Mouse (Mus musculus): ENCODE data around the gene Iqcf1. TPM values are rescaled to one million over a fixed set of nuclear protein-coding genes. Genes with fewer than 3 reads are reported as not detected.
A peak's percentile ranks its signal among the peaks of the same experiment; 100 is the strongest.

Gene Iqcf1
- total RNA-seq (2017): not detected in 2 replicates

DNA sequence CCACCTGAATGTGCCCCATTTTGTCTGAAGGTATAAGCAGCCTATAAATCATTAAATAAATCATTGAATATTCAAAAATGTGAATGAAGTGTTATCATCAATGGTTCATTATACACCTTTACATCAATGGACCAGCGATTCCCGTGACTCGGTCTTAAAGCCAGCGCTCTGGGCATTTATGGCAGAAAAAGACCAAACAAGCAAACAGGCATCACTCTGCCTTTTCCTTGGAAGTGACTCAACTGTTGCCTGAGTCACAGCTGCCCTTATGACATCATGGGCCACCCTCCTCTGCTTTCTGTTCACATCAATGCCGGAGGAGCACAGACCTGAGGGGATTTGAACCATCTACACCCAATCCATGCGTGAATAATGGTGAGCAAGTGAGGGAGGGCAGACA, at the start of gene Iqcf1:
TSS of gene Iqcf1 (plus strand) at position 301 of the 400 bp plus-strand sequence.
- no peak for ATAC-seq (replicated peaks; ENCODE audit: low read depth, poor library complexity, severe bottlenecking)

DNA sequence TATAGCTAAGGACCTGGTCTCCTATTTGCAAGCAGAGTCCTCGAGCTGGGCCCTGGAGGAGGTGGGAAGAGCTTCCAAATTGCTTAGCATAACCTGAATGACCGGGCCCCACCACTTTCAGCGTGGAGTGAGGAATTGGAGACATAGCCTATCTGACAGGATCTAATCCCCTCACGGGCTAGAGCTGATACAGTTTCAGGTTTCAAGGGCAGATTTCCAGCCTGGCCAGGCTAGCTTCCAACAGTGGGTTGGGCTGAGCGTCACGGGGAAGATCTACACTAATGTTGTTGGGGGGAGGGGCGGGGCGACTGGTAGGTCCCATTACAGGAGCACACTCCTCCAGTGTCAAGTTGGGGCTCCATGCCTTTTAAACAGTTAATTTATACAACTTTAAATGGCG, 49.1 kb upstream of the Iqcf1 start:
- no peak for ATAC-seq (replicated peaks; ENCODE audit: low read depth, poor library complexity, severe bottlenecking)

DNA sequence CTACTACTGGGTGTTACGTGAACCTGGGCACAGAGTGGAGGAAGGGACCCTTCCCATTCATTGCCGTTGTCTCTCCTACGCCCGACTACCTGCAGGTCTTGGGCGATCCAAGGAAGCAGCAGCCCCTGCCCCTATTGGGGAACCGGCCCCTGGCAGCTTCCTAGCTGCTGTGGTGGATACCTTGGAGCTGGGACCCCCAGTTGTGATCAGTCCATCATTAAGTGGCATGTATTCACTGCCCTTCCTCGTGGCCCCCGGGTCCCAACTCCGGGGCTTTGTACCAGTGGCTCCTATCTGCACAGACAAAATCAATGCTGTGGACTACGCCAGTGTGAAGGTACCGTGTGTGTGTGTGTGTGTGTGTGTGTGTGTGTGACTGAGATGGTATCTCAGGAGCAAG, 48.5 kb upstream of the Iqcf1 start:
- ATAC-seq (replicated peaks; ENCODE audit: low read depth, poor library complexity, severe bottlenecking): no peak

DNA sequence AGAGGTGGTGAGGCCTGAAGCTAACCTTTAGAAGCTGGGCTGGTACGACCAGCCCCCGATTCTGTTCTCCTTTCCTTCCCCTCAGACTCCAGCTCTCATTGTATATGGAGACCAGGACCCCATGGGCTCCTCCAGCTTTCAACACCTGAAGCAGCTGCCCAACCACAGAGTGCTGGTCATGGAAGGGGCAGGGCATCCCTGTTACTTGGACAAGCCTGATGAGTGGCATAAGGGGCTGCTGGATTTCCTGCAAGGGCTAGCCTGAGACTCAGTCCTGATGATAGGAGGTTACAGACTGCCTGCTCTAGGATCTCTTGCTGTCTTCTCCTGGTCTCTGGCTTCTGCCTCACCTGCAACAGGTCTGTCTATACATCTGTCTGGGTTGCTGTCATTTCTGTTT, 47.9 kb upstream of the Iqcf1 start:
- no peak for ATAC-seq (replicated peaks; ENCODE audit: low read depth, poor library complexity, severe bottlenecking)

DNA sequence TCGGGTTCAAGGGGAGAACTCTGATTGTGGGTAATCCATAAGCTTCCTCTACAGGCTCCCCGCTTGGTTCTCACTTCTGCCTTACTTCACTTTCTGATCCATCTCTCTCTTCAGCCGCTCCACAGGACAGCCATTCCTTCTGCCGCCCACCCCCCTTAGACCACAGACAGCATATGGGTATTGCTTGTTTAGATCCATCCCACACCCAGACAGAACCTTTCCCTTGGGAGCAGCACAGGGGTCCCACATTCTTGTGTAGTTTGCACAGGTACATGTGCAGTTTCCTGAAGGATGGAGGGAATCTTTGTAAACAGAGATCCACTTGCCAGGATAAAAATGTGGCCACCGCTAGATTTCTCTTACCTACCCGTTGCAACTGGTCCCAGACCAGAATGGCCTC, 47.4 kb upstream of the Iqcf1 start:
- no peak for ATAC-seq (replicated peaks; ENCODE audit: low read depth, poor library complexity, severe bottlenecking)

DNA sequence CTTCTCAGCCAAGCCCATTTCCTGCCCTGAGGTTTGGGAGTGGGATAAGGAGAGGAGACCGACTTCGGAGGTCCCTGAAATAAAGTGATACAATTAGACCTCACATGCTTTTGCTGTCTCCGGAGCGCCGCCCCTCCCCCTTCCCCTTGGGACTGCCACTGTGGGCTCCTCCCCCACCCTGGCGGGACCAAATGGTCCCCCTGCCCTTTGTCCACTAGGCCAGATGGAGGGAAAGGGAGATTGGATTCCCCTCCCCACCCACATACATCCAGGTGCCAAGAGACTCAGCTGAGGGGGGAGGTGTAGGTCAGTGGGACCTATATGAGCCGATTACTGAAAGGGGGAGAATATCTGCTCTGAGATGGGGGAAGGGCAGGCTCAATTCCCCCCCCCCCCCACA, 46.9 kb upstream of the Iqcf1 start:
- ATAC-seq (replicated peaks; ENCODE audit: low read depth, poor library complexity, severe bottlenecking): no peak

DNA sequence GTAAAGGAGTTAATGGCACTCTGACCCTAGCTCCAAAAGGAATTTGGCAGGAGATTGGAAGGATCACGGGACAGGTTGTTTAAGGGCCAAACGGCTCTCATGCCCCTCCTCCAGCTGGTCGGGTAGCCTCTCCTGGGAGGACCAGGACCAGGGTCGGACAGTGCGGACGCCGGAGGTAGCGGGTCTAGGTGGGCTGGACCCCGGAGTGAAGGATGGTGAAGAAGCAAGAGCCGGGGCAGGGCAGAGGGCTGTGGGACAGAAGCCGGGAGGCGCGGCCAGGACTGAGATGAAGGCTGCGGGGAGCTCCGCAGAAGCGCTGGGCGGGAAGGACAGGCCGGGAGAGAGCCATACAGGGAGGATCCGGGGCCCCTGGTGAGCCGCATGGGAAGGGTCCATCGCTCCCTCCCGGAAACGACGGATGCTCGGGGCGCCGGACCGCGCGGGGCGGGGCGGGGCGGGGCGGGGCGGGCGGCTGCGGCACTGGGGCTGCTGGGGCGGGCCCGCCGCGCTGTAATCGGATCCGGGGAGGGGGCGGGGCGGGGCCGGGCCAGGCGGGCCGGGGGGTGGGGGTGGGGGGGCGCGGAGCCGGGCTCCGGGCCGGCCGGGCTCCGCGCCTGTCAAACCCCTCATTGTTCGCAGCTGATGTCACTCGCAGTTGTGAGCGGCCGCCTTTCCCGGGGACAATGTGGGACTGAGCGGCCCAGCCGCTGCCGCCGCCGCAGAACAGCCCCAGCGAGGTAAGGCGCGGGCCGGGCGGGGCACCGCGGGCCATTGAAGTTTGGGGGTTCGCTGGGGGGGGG, 46.3 kb upstream of the Iqcf1 start, which contains the start of gene Pcbp4:
TSS of gene Pcbp4 (plus strand) at position 21 of the 800 bp plus-strand sequence.
- ATAC-seq (replicated peaks; ENCODE audit: low read depth, poor library complexity, severe bottlenecking): peak; percentile 48

DNA sequence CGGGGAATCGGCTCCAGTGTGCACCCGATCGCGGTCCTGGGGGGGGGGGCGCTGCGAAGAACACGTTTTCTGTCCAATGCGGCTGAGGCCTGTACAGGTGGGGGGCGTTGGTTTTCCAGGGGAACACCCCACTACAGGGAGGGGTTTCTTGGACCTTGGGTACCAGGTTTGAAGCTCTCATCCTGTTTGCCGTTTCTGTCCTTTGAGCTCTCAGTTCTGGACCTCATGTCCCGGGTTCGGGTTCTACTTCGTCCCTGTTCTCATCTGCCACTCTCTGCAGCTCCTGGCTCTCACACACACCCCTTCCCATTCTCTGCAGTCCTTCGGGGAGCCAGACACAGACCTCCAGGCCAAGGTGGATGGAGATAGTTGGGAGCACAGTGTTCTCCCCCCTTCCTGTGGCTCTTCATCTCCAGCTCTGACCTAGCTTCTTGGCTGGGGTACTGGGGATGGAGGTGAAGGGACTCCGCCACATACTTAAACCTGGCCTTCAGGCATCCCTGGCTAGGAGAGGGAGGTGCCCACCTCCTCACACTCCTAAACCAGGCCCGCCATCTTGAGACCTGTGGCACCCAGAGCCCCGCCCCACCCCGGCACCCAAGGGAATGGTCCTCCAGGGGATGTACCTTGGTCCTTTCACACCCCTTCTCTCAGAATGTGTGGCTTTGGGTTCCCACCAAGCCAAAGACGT, 45.6 kb upstream of the Iqcf1 start:
- no peak for ATAC-seq (replicated peaks; ENCODE audit: low read depth, poor library complexity, severe bottlenecking)

DNA sequence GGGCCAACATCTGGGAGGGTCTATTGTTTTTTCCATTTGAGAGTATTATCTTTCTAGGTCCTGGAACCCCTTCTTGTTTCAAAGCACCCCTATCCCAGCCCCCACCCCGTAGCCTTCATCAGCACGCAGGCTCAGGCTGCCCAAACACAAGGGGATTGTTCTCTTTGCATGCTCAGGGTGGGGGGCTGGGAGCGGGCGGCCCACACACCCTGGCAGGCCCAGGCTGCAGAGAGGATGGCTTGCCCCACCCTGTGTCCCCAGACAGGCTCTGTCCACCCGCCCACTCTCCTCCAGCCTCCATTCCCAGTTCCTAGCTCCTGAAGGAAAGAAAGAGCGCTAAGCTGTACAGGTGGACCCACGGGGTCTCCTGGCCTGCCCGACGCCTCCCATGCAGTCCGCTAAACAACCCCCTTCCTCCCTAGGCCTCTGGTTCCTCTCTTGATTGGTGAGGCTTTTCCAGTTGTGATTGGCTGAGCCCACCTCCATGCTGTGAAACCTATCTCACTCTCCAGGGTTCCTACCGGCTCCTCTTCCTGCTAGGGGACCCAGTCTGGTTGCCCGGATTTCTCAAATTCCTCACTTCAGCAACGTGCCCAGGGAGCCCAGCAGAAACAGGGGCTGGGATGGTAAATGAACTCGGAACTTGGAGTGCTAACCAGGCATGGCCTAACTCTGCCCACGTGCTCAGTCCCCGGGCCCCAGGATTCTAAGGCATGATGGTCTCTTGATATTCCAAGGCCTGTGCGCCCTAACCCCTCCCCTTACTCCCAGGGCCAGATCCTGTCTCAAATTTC, 44.7 kb upstream of the Iqcf1 start:
- no peak for ATAC-seq (replicated peaks; ENCODE audit: low read depth, poor library complexity, severe bottlenecking)

DNA sequence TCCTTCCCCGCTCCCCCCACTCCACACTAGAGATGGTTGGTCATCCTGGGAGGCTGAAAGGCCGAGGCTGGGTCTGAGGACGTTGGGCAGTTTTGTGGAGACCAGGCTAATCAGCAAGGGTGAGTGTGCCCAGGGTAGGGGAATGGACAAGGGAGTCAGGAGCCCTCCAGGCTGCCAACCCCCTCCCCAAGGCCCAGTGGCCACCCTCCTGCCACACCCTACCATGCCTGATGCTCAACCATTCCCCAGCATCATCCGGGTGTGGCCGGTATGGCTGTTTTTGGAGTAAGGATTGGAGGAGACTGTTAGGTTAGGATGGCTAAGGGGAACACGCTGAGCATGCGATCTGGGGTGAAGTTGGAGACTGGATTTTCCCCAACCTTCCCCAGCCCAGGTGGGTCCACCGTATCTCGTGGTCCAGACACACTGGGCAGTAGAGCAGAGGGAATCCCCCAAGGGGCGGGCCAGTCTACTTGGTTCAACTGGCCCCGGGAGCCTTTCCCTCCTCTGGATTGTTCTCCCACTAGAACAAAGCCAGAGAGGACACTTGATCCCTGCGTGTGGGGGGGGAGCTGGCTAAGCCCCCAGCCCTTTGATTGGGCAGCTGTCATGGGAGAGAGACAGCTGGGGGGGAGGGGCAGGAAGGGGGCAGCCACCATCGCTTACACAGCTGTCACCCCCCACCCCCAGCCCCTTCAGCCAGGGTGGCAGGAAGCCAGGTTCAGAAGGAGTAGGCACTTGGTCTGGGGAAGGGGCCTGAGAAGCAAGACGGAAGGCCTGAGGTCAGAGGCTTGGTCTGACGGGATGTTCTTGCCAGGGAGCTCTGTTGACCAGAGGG, 43.2 kb upstream of the Iqcf1 start:
- no peak for ATAC-seq (replicated peaks; ENCODE audit: low read depth, poor library complexity, severe bottlenecking)

DNA sequence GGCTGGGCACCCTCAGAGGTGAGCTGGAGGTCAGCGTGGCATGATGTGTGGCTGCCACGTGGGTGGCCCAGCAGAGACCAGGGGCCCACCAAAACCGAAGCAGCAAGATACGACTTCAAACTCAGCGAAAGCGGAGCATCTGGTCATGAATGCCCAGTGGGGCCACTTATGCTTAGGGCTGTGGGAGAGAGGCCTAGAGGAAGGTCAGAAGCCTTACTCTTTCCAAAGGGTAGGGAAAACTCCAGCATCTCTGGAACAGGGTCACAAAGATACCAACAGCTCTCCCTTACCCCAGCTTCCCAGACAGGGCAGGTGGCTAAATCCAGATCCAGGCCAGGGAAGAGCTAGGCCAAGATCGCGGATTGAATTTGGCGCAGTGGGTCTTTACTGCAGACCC, 42.6 kb upstream of the Iqcf1 start:
- no peak for ATAC-seq (replicated peaks; ENCODE audit: low read depth, poor library complexity, severe bottlenecking)

DNA sequence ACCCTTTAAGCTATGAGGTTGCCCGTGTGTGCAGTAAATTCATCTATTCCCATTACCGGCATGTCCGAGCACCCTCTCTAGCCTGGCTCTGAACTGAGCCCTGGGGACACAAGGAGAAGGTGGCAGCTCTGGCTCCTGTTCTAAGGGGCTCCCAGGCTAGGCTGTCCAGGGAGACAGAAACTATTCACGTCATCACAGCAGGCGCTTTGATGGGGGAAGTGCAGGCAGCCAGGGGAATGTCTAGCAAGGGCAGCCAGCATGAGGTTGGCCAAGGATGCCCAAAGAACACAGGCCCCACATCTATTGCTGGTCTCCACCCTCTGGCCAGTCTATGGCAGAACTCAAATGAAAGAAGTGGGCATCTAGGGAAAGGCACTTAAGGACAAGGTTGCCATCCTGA, 41.8 kb upstream of the Iqcf1 start:
- ATAC-seq (replicated peaks; ENCODE audit: low read depth, poor library complexity, severe bottlenecking): no peak

DNA sequence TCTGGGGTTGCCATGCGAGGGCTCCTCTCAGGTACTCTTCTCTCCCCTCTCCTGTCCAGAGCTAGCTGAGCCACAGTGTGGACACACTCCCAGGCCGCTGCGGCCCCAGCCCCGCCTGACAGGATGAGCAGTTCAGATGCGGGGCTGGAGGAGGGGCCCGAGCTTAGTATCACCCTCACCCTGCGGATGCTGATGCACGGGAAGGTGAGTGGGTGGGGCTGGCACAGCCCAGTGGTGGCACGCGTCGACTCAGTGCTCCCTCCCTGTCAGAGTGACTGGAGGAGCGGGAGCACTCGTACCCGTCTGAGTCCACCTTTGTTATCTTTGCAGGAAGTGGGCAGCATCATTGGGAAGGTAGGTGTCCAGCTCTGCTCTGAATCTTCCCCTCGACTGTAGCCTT, 39.8 kb upstream of the Iqcf1 start:
- ATAC-seq (replicated peaks; ENCODE audit: low read depth, poor library complexity, severe bottlenecking): no peak

DNA sequence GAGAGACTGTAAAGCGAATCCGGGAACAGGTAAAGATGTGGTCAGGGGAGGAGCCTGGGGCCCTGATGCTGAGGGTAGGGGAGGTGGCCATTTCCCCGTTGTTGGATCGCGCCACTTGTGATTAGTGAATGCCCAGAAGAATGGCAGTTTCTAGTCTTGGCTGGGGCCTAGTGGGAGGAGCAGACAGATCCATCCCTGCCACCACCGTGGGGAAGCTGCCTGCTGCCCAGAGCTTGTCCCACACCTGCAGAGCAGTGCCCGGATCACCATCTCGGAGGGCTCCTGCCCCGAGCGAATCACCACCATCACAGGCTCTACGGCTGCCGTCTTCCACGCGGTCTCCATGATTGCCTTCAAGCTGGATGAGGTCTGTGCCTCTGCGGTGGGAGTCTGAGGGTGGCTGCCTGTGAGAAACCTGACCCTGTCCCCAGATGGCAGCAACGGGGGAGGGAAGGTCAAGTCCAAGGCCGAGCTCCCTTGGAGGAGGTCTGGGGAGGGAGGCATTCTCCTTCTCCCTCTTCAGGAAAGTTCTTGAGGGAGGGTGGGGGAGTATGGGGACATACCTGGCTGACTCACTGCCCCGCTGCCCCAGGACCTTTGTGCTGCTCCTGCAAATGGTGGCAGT, 39.3 kb upstream of the Iqcf1 start:
- no peak for ATAC-seq (replicated peaks; ENCODE audit: low read depth, poor library complexity, severe bottlenecking)

DNA sequence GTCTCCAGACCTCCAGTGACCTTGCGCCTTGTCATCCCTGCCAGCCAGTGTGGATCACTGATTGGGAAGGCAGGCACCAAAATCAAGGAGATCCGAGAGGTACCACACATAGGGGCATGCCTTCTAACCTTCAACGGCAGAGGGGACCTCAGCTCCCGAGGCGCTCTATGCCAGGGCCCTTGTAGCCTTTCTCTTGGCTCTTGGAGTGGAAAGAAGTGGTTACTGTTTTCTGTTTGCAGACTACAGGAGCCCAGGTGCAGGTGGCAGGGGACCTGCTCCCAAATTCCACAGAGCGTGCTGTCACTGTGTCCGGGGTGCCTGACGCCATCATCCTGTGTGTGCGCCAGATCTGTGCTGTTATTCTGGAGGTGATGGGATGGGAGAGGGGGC, 38.7 kb upstream of the Iqcf1 start:
- ATAC-seq (replicated peaks; ENCODE audit: low read depth, poor library complexity, severe bottlenecking): no peak

DNA sequence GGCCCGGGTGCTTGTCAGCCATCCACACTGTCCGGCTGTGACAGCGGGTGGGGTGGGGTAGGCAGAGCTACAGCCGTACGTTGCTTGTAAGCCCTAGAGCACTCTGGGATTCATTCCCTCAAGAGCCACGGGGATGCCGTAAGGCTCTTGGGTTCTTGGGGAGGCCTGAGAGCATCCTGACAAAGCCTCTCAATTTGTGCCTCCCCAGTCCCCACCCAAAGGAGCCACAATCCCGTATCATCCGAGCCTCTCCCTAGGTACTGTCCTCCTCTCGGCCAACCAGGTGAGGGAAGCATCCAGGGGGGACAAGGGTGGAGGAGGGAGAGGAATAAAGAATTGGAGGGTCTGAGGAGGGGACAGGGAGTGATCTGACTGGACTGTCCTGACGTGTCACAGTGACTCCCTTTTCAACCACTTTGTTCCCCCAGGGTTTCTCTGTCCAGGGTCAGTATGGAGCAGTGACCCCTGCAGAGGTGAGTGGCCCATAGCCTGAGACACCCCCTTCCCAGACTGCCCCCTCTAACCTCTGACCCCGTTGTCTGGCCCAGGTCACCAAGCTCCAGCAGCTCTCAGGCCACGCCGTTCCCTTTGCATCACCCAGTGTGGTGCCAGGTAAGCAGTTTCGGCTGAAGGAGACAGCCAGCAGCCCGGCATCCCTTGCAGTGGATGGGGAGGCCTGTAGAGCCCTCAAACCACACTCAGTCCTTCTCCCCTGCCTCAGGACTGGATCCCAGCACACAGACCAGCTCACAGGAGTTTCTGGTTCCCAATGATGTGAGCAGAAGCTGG, 37.9 kb upstream of the Iqcf1 start:
- no peak for ATAC-seq (replicated peaks; ENCODE audit: low read depth, poor library complexity, severe bottlenecking)

DNA sequence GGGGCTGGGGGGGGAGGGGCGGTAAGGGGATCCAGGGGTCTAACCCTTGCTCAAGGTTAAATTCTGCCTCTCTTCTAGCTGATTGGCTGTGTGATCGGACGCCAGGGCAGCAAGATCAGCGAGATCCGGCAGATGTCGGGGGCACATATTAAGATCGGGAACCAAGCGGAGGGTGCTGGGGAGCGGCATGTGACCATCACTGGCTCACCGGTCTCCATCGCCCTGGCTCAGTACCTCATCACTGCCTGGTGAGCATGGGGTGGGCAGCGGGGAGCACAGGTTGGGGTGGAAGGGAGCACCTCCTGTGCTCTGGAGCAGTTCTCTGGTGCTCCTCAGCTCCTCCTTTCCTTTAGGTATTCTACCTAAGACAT, 37.4 kb upstream of the Iqcf1 start:
- ATAC-seq (replicated peaks; ENCODE audit: low read depth, poor library complexity, severe bottlenecking): no peak

DNA sequence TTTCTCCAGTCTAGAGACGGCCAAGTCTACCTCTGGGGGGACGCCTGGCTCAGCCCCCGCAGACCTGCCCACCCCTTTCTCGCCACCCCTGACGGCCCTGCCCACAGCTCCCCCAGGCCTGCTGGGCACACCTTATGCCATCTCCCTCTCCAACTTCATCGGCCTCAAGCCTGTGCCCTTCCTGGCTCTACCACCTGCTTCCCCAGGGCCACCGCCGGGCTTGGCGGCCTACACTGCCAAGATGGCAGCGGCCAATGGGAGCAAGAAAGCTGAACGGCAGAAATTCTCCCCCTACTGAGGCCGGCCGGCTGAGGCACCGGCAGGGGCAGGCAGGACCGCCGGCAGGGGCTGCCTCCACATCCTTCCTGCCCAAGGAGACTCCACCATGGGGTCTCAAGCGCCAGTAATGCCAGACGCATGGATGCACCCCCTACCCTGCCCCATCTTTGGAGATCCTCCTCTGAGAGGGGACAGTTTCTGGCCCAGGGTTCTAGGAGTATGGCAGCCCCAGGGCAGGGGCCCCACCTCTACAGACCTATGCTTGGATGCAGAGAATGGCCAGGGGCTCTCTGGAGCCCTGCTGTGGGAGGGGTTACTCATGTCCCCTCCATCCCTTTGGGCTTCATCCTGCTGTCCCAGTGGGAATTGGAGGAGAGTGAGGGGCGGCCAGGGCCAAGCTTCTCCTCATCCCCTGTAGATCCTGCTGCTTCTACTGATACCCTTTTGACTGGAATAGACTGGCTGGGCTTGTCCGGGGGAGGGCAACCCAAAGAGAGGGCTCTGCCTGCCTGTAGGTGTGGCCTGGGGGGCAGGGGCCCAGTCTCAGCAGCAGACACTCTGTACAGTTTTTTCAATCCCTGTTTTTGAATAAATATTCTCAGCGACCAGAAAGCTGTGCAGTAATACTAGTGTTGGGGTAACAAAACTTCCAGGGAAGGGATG, 36.4 kb upstream of the Iqcf1 start:
- no peak for ATAC-seq (replicated peaks; ENCODE audit: low read depth, poor library complexity, severe bottlenecking)

Measured in common myeloid progenitor, adult 5-6 weeks (primary cell).